Mouse (Mus musculus) embryonic stem cell, embryonic (primary cell): ENCODE results near the gene Fbxl17.

Source experiments
- CTCF ChIA-PET, 4 experiments: fragments of 300-600 bp in 2 of 4; fragments of 350-600 bp in 2 of 4; sonication (Branson Sonifier 250); formaldehyde crosslinking; loops; one replicate each; lab custom pipeline; 2022; ENCODE audit warnings: inconsistent platforms in 2 of 4; lab: Charles Lee
- POLR2A ChIA-PET, 4 experiments: fragments of 300-600 bp in 2 of 4; fragments of 350-600 bp in 2 of 4; sonication (Branson Sonifier 250); formaldehyde crosslinking; loops; one replicate each; lab custom pipeline; 2022; ENCODE audit warnings: antibody characterized with exemption in 4 of 4, inconsistent platforms in 1 of 4; lab: Charles Lee

Fbxl17 gene

DNA sequence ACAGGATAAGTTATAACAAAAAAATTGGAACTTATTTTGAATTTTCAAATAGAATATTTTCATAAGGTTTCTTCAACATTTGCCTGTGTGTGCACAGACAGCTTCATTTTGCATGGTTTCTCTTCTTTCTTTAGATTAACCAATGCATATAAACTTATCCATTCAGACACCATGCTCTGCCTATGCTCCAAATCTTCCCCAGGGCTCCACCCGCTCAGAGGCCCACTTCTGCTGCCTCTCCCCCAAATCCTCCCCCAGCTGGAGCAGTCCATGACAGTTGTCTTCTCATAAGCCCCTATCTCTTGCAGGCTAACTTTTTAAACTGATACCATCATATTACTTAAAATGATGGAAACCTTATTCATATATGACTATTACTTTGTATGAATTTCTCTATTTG, 282.8 kb downstream of the Fbxl17 start:
- CTCF ChIA-PET: no interaction called here
- POLR2A ChIA-PET: no interaction called here

DNA sequence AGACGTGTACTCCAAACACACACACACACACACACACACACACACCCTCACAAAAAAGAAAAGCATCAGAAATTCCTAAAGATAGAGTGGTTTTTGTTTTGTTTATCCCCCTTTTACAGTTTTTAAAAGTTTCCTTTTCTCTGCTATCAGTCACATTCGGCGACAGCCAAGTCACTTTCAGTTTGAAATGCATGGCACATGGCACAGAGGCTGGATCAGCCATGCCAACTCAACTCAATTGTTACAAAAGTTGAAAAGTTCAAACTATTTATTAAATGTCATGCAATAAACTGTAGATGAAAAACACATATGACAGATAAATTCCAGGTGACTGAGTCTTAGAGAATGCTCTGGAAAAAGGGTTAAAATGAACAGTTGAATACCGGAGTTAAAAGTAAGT, 287.8 kb downstream of the Fbxl17 start:
- CTCF ChIA-PET: no interaction called here
- POLR2A ChIA-PET: no interaction called here

DNA sequence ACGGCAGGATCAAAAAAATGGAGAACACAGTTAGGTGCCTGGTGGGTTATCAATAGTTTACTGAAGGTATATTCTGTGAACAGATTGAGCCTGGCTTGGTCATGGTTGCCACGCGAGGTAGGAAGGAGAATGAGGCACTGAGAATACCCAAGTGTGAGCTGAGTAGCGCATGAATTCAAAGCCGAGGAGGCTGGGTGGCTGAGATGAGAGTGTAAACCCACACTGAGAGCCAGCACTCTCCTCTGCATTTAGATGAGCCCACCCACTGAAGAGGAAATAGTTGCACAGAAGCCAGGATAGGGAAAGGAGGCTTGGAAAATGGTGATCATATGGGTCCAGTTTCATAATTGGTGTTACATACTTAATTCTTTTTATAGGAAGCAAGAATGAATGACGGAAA, 290.7 kb downstream of the Fbxl17 start:
- ChIA-PET POLR2A (no interaction called here), CTCF (no interaction called here)

DNA sequence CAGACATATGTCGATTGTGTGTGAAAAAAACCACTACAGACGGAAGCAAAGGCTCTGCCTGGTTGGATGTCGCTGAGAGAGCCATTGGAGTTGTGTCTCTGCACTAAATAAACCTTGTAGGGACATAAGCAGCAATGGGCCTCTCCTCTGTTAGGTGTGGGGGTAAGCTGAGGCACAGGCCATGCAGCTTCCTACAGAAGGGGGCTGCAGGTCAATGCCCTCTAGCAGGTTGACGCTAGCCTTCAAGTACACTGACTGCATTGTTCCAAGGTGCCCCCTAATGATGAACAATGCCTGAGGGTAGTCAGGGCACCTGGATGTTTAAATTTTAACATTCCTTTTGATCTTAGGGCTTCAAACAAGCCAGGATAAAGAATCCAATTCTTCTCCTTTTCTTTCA, 291.5 kb downstream of the Fbxl17 start:
- ChIA-PET CTCF (interaction anchor here in 1 of 4 experiments (0.7 kb wide), 1 partner anchor 709 kb away, joined by 3 read pairs; no protein-coding TSS in a partner anchor), POLR2A (no interaction called here)

DNA sequence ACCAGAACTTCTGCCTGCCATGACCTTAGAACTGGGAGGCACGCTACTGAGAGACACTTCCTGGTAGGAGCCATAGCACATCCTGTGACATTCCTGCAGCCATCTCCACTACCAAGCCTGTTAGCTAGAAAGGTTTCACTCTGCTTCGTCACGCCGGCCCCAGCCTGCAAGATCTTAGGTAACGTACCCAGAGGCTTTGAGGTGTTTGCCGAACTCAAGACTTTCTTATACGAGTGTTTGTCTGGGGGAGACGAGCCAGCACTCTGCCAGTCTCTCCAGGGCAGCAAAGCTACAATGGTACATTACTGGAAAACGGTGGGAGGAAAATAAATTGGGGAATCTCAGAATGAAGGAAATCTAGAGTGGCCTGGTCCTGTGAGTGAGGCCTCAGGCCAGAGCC, 292.1 kb downstream of the Fbxl17 start:
- ChIA-PET POLR2A (no interaction called here), CTCF (interaction anchor here in 1 of 4 experiments (0.7 kb wide), 1 partner anchor 709 kb away, joined by 3 read pairs; no protein-coding TSS in a partner anchor)

DNA sequence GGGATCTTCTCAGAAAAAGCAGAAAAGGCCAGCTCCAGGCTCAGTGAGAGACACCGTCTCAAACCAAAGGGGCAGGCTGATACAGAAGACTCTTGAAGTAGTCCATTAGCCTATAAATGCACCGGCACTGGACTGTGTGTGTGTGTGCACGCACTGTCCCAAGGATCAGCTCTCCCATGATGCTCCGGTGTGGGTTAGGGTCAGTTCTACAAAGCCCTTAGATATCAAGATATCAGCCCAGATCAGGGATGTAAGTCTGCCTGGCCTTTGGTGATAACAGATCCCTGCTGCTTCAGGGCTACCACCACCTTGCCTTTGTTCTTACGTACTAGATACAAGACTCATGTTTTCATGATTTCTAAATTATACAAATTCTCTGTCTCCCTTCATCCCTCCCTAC, 294.5 kb downstream of the Fbxl17 start:
- CTCF ChIA-PET: no interaction called here
- POLR2A ChIA-PET: interaction anchor here in 1 of 4 experiments (1.7 kb wide), 1 partner anchor 10 kb away, joined by 5 read pairs; no protein-coding TSS in a partner anchor

DNA sequence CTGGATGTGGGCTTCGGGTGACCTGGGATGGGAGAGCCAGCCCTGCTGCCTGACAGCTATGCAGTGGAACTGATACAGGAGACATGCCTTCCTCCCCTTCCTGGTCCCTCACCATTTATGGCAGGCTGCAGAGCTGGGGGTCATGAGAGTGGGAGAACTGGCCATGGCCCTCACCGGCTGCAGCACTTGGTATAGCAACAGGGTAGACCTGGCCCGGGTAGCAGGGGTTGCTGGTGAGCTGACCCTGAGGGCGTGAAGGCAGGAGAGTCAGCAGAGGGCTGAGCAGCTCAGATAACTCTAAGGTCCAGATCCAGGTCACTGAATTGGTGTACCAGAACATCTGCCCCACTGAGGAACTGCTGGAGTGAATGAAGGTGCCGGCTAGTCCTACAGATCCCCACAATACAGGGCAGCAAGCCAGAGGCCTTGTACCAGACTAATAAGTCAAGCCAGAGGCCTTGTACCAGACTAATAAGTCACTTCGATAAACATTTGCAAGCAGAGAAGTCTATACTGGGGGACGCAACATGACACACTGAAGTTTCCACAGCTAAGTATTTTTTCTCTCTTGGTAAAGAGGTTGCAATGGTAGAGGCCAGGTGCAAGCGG, 296.1 kb downstream of the Fbxl17 start:
- ChIA-PET POLR2A (interaction anchor here in 1 of 4 experiments (0.5 to 1.7 kb wide), 2 partner anchors 11 to 318 kb away, joined by 4 to 5 read pairs; no protein-coding TSS in a partner anchor), CTCF (no interaction called here)

DNA sequence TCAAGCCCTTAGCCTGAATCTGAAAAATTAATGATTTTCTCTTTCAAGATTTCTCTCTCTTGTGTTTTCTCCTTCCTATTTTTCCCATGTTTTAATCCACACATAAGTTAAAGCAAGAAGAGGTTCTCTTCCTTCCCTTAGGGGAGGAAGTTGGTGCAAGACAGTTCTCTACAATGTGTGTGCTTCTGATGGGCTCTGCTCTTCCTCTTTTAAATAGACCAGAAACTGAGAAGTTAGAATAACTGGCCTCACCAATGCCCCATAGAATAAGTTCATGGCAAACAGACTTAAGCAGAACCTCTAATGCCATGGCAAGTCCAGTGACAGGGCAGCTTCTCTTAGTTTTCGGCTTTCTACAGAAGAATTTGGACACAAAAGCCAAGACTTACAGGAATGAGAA, 301.1 kb downstream of the Fbxl17 start:
- ChIA-PET POLR2A (interaction anchor here in 1 of 4 experiments (1.6 kb wide), 1 partner anchor 13 kb away, joined by 3 read pairs; no protein-coding TSS in a partner anchor), CTCF (no interaction called here)

DNA sequence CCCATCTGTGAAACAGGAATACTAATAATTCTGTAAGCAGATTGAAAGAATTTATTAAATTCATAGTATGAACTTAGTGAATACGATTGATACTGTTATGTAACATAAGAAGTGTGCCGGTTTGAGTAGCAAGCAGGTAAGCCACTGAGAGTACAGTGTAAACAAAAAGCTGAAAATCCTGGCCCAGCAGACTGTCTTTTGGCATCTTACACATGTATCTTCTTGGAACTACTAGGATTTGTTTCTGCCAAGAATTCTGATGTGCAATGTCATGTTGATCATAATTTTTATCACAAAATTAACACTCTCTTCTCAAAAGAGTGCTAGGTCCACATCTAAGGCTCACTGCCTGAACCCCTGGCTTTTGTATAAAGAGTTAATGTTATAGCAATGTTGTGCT, 304.3 kb downstream of the Fbxl17 start:
- ChIA-PET CTCF (no interaction called here), POLR2A (no interaction called here)

DNA sequence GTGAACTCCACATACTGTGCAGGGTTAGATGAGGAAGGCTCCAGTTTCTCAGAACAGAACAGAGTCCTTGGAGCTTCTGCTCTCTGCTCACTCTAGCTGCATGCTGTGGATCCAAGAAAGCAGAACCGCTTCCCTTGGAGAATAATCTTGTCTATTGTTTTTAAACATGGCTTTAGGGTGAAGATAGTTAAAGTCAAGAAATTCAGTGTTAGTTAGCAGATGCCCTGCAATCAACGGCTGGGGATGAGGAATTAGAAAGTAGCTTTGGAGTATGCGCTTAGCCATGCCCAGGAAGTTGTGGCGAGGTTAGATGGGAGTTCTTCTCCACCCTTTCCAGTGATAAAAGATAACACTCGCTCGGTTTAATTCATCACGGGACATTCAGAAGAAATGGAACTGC, 306.6 kb downstream of the Fbxl17 start:
- ChIA-PET CTCF (interaction anchor here in 1 of 4 experiments (0.9 kb wide), 1 partner anchor 16 kb away, joined by 3 read pairs; no protein-coding TSS in a partner anchor), POLR2A (no interaction called here)

DNA sequence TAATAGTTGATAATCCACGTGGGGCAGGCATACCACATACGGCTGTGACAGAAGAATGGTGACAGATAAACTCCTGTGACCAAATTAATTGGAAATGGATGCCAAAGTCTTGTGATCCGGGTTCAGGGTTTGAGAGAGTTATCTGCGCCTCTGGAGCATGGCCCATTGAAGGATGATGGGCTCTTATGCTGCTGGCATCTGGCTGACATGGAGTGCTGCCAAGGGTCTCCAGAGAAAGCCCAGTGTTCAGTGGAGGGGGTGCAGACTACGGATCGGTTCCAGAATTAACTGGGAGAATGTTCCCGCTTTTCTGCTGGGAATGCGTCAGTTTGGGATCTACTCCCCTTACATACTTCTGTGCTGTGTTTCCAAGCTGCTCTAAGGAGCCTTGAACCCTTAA, 308.5 kb downstream of the Fbxl17 start:
- CTCF ChIA-PET: no interaction called here
- POLR2A ChIA-PET: no interaction called here

DNA sequence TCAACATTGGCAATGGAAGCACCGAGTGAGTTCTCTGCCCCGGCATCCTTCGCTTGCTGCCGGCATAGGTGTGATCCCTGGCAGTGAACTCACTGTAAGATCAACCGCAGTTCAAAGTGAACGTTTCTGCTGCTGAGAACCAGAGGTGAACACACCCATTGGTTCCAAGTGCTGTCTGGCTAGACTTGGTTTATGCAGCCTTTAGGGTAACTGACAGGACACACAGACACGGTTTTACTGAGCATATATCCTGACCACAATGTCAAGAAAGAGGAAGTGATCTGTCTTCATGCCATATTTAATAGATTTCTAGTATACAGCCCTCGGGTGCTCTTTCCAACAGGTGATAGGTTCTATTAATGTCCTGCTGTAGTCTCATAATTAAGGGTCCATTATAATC, 310.5 kb downstream of the Fbxl17 start:
- CTCF ChIA-PET: no interaction called here
- POLR2A ChIA-PET: no interaction called here

DNA sequence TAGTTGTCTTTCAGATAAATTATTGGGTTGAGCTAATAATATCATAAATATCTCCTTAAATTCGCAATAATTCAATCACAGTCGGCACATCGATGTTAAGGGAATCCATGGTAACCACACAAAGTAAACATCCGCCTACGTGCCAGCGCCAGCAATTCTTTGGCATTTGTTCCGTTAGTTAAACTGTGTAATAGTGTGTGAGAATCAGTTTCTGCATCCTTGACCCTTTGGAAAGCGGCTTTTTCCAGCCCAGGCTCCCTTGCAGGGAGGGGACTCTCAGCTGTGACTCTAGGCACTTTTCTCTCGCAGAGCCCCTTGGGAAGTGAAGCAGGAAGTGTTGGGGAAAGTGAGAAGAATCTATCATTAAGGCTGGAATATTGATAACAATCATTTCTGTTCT, 314.3 kb downstream of the Fbxl17 start:
- POLR2A ChIA-PET: interaction anchor here in 1 of 4 experiments (1.0 kb wide), 1 partner anchor 13 kb away, joined by 3 read pairs; no protein-coding TSS in a partner anchor

DNA sequence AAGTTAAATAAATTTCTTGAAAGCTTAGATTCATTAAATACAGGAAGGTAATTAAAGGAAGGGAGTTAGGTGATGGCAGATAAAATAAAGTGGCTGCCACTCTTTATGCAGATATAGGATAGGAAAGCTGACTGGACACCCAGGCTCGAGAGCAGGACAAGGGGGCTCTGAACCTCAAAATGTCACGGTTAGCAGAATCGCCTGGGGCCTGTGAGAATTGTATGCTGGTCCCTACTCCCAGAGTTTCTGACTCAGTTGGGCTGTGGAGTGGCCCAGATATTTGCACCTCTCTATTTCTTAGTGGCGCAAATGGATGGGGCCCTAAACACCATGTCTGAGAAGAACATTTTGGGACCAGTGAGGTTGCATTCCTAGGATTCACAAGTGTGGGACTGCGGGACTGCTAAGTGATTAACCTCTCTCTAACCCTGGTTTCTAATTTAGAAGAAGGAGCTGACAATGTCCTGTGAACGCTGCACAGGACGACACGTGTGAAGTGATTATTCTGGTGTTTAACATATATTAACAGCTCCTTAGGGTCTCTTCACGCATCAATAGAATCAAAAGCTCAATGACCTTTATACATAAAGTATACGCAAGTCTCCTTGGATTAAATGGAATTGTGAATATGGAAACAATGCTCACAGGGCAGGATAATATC, 314.8 kb downstream of the Fbxl17 start:
- POLR2A ChIA-PET: interaction anchor here in 1 of 4 experiments (1.0 to 1.1 kb wide), 2 partner anchors 11 to 13 kb away, joined by 3 to 4 read pairs; no protein-coding TSS in a partner anchor
- CTCF ChIA-PET: interaction anchor here in 1 of 4 experiments (0.6 kb wide), 1 partner anchor 427 kb away, joined by 3 read pairs; no protein-coding TSS in a partner anchor

More for the DNA sequence above, 314.3 kb downstream of the Fbxl17 start:
- CTCF ChIA-PET: interaction anchor here in 1 of 4 experiments (0.6 kb wide), 1 partner anchor 426 kb away, joined by 3 read pairs; no protein-coding TSS in a partner anchor

DNA sequence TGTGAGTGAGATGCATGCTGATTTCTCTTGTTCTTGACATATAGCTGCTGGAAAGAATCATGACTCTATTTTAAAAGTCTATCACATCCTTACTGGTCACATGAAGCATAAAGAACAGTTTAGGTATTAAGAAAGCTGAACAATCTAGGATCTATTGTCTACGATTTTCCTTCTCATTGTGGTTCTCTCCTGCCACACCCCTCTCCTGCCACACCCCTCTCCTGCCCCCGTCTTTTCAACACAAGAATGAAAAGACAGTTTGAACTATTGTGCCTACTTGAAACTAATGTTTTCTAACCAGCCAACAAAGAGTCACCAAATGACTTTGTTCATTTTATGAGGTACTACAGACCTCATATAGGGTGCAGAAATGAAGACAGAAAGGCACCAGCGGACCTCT, 316.4 kb downstream of the Fbxl17 start:
- ChIA-PET POLR2A (no interaction called here), CTCF (no interaction called here)

DNA sequence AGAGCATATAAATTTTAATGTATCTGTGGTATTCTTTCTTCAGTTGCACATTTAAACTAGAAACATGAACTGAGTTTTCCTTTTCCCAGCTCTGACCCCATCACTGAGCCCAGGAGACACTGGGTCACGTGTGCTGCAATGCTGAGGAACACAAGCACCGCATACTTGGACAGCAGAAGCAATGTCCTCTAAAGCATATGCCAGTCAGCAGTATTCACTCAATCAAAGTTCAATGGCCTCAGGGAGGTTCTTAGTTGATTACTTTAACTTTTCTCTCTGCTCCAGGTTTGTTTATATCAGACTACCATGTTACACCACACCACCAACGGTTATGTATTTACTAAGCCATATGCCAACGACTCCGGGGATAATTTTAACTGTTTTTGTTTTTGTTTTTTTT, 318.2 kb downstream of the Fbxl17 start:
- ChIA-PET POLR2A (interaction anchor here in 1 of 4 experiments (1.0 kb wide), 1 partner anchor 17 kb away, joined by 3 read pairs; no protein-coding TSS in a partner anchor), CTCF (no interaction called here)

DNA sequence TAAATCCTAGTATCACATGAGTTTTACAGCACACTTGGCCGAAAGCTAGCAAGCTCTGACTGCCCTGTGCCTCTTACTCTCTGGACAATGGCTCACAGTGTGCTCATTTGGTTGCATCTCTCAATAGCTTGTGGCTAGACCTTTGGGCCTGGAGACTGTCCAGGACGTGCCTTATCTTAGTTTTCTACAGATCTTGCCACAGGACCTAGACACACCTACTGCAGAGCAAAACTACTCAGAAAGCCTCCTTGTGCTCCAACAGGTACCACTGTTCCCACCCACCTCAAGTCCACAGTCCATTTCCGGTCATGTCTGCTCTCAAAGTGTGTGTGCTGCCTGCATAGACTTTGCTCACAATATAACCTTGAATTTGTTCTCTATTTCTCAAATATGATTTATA, 319.8 kb downstream of the Fbxl17 start:
- POLR2A ChIA-PET: no interaction called here

DNA sequence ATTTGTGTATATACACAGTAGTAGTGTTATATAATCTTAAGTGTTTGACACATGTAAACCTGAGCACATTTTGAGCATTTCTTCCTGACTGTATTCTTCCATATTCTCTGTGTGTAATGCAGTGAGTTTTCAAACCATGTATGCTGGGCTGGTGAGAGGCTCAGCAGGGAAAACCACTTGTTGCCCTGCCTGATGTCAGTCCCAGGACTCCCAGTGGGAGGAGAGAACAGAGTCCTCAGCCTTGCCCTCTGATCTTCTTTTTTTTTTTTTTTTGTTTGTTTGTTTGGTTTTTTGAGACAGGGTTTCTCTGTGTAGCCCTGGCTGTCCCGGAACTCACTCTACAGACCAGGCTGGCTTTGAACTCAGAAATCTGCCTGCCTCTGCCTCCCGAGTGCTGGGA, 321.5 kb downstream of the Fbxl17 start:
- CTCF ChIA-PET: no interaction called here
- POLR2A ChIA-PET: no interaction called here

More for the DNA sequence above, 319.8 kb downstream of the Fbxl17 start:
- CTCF ChIA-PET: no interaction called here

DNA sequence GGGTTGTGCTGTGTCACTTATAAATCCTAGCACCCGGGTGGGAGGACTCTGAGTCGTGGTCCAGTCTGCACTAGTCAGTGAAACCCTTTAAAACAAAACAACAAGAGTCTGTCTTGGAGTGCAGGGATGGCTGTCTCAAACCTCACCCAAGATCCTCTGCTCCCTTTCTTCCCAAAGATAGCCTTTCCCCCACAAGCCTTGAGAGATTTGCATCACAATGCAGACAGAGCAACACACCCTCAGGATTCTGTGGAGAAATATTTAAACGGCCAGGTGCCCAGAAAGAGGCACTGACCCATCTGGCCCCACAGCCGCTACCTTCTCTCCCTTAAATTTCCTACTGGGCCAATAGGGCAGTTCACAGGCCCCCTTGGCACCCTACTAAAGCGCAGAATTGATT, 323.4 kb downstream of the Fbxl17 start:
- POLR2A ChIA-PET: interaction anchor here in 1 of 4 experiments (0.7 to 2.2 kb wide), 2 partner anchors 11 to 159 kb away, joined by 3 to 11 read pairs; no protein-coding TSS in a partner anchor

DNA sequence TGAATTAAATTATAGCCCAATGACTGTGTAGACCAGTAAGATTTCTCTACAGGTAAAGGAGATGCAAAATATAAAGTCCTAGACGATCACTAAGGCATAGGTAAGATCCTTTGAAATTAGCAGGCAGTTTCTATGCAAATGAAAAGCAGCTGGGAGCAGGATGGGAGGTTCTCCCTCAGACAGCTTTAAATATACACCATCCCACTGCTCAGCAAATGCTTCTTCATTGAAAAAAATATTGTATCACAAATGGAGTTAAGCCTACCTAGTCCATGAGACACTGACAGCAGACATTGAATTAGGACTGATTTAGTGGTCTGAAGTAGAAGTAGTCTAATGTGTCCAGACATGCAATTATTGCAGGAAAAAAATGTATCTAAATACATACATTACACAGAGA, 327.1 kb downstream of the Fbxl17 start:
- CTCF ChIA-PET: no interaction called here
- POLR2A ChIA-PET: no interaction called here

More for the DNA sequence above, 323.4 kb downstream of the Fbxl17 start:
- CTCF ChIA-PET: interaction anchor here in 2 of 4 experiments (1.0 to 1.2 kb wide), 2 partner anchors 17 to 30 kb away, joined by 3 read pairs; no protein-coding TSS in a partner anchor
